Mouse (Mus musculus) erythroid progenitor cell, adult 5-6 weeks (primary cell): ENCODE results near the gene Il7r. TPM values are rescaled to one million over a fixed set of nuclear protein-coding genes. Genes with fewer than 3 reads are reported as not detected.

Experiments
- ATAC-seq: replicated peaks from 2 replicates; pipeline ENCODE4 v1.8.0; 2016; ENCODE audit warnings: moderate number of reproducible peaks, mild to moderate bottlenecking, moderate TSS enrichment, inconsistent platforms; ENCODE audit not compliant: poor library complexity, low FRiP score, severe bottlenecking
- total RNA-seq, 2 experiments: library from RNA; stranded (forward) in 1 of 2; stranded (reverse) in 1 of 2; fragments of 150-400 nt in 1 of 2; fragments of 186-747, 209-891 nt in 1 of 2; gene quantifications; 2 replicates each; pipeline versions ENCODE4 v1.2.3 to v1.2.4; 2015 to 2017; ENCODE audit warnings: low replicate concordance in 2 of 2

Gene Il7r
- total RNA-seq, 2 experiments from 2014 or later = 15.1 to 16.6 TPM

DNA sequence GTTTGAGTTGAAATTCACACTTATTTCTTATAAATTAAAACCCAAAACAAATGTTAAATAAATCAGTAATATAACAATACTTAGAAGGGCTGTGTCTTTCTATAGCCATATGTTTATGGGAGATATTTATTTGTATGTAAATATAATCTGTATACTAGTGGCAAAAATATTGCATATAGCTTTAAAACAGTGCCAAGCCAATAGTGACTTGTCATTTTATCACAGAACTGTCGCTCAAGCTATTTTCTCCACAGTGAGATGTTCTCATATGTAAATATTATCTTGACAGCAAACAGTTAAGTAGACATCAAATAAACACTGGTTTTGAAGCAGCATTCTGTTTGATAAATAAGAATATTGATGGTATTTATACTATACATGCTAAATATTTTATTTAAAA is 56.8 kb downstream of the Il7r start:
- ATAC-seq = no peak

DNA sequence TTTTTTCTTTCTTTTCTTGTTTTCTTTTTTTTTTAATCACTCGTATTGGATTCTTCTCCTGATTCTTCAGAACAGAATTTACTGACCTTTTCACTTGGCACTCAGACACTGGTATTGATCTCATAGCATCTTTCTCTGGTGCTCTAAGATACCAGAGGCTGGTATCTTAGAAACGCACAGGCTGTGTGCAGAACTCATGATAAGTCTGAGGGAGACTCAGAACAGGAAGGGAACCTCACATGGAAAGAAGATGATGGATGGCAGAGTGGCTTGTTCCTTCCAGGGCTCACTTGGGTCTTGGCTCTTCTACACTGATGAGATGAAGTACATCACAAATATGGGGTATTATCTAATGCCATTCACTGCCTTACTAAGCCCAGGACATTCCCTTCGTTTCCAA is 57.4 kb downstream of the Il7r start:
- ATAC-seq = peak; percentile 92

DNA sequence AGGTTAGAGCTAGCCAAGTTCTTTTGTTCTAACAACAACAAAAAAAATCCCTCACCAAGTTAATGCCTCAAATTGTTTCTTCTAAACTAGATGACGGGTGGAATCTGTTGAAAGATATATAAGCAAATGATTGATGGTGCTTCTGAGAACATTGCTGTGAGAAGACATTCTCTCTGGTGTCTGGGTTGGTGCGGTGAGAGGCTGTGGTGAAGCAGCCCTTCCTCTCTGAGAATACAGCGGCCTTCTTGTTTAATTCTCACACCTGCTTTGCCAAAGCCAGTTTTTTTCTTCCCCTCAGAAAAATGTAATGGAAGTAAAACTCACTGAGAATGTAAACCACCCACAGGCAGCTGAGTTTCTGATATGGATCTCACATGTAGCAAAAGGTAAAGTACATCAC is 57.8 kb downstream of the Il7r start:
- 0 out of 2 replicates have a peak, but pooled peaks have one; percentile 12 for ATAC-seq

DNA sequence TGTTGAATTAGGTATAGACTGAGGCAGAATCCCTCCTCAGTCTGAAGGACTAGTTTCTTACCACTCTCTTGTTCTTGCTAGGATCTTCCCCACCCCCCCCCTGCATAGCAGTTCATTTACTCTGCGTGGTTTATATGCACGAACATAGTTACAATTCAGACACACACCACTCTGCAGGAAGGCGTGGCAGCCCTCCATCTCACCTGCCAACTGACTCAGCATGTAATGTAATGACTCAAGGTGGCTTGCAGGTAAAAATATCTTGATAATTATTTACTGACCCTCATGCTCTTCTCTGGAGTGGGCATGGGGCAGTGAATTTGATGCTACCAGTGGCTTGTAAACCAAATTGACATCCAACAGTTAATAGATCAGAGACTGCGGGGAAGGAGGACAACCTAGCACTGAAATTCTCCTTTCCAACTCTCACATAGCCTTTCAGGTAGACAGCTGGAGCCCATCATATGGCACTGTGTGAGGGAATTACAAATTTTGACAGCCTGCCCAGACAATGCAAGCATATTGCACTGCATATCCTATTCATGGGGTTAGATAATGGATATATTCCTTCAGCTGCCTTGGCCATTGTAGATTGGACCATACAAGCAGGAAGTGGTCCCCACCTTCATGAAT is 58.8 kb downstream of the Il7r start:
- ATAC-seq = no peak

DNA sequence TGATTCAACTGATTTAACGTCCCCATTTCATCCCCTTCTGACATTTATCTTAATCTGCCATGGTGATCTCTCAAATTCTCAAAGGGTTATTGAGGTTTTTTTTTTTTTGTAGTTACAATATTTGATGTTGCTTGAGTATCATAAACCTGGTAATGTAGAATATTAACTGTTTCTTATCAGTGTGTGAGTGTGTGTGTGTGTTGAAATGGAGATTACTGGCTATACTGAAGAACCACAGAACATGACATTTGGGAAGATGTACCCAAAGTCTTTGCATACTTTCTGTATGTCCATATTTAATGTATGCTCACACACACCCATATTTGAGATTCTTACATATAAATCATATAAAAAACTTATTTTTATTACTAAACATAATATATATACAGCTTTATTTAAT is 65.9 kb downstream of the Il7r start:
- no peak for ATAC-seq

DNA sequence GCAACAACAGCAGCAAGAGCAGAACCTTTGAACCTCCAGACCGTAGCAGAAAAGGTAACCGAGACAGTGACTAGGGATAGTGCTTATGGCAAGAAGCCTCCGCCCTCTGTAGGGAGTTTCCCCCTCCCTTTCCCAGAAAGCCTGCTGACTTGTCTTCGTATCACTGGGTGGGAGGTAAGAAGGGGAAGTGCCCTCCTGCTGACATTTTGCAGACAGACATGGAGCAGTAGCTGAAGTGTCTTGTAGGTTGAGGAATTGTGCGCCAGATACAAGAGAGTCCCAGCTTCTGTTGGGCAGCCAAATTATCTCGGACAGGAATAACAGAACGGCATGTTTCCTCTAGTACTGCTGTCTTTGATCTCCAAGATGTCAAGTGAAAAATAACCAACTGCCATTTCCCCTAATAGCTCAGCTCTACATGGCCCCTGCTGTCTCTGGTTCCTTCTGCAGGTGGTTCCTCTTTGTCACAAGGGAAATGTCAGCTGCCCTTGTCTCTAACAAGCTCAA is 66.4 kb downstream of the Il7r start:
- ATAC-seq = peak; percentile 46; the same call in 1 of the 2 replicates

Other genes with a start within 250 kb of the Il7r start
- not detected in 2 replicates for gene Ugt3a2, start 194.6 kb downstream of the Il7r start, total RNA-seq (2015; ENCODE audit: low replicate concordance)
- gene Ugt3a2, start 194.6 kb downstream of the Il7r start, total RNA-seq (2017; ENCODE audit: low replicate concordance) = not detected in 2 replicates
- 4.0 TPM in 1 of 2 replicates, not detected in the other for gene Capsl, start 94.1 kb downstream of the Il7r start, total RNA-seq (2015; ENCODE audit: low replicate concordance)
- gene Capsl, start 94.1 kb downstream of the Il7r start, total RNA-seq (2017; ENCODE audit: low replicate concordance) = not detected in 2 replicates
- gene Spef2, start 218.7 kb upstream of the Il7r start, total RNA-seq (2015; ENCODE audit: low replicate concordance) = 0.36 and 0.84 TPM in 2 replicates
- 0.68 and 0.90 TPM in 2 replicates for gene Spef2, start 218.7 kb upstream of the Il7r start, total RNA-seq (2017; ENCODE audit: low replicate concordance)